Mouse (Mus musculus) liver, adult 2 months (tissue): Measurements from ENCODE around the gene Ripor3. TPM values are rescaled to one million over a fixed set of nuclear protein-coding genes. Genes with fewer than 3 reads are reported as not detected.
A peak's percentile ranks its signal among the peaks of the same experiment; 100 is the strongest.

Source experiments
- DNase-seq: peaks from one replicate; pipeline ENCODE4 v3.0.0-alpha.2; 2011; ENCODE audit warnings: low read depth, low spot score; ENCODE audit errors: extremely low read depth
- H3K27ac ChIP-seq: fragments of 200-500 bp; replicated peaks from 2 replicates; pipeline ENCODE4 v1.5.1; 2012; ENCODE audit warnings: low read depth, mild to moderate bottlenecking, control low read depth, inconsistent platforms, low read length; ENCODE audit not compliant: insufficient read depth
- H3K27me3 ChIP-seq: fragments of 200-500 bp; 2 replicates; pipeline ENCODE4 v1.6.1; 2012; ENCODE audit warnings: mild to moderate bottlenecking, moderate library complexity, low read length, inconsistent platforms; ENCODE audit not compliant: control insufficient read depth, insufficient read depth
- H3K36me3 ChIP-seq: fragments of 200-500 bp; 2 replicates; pipeline ENCODE4 v1.6.1; 2012; ENCODE audit warnings: low read length, inconsistent platforms; ENCODE audit not compliant: control insufficient read depth, insufficient read depth
- H3K4me1 ChIP-seq: fragments of 200-500 bp; 2 replicates; pipeline ENCODE4 v1.6.1; 2011; ENCODE audit warnings: low read length; ENCODE audit not compliant: control insufficient read depth, insufficient read depth
- H3K4me3 ChIP-seq: fragments of 200-500 bp; 2 replicates; pipeline ENCODE4 v1.5.1; 2011; ENCODE audit warnings: low read depth, mild to moderate bottlenecking, control low read depth, low read length, moderate library complexity; ENCODE audit not compliant: insufficient read depth
- H3K79me2 ChIP-seq: fragments of 200-500 bp; 2 replicates; pipeline ENCODE4 v1.6.1; 2012; ENCODE audit warnings: inconsistent platforms, mild to moderate bottlenecking, low read length, moderate library complexity; ENCODE audit not compliant: control insufficient read depth, insufficient read depth
- H3K9ac ChIP-seq: fragments of 200-500 bp; 2 replicates; pipeline ENCODE4 v1.6.1; 2012; ENCODE audit warnings: low read depth, mild to moderate bottlenecking, control low read depth, inconsistent platforms, low read length
- CTCF ChIP-seq: fragments of 200-500 bp; IDR thresholded peaks from 2 replicates; pipeline ENCODE4 v1.5.1; 2011; ENCODE audit warnings: low read depth, low read length, control low read depth
- POLR2A ChIP-seq: fragments of 200-500 bp; IDR thresholded peaks from 2 replicates; pipeline ENCODE4 v1.6.1; 2011; ENCODE audit warnings: low read length, control low read depth; ENCODE audit not compliant: insufficient read depth; ENCODE audit errors: extremely low read depth
- WGBS: fragments of 180-500 bp; shearing (Covaris S2); methylation state at CpG from one replicate; pipeline ENCODE4 v1.1.7; 2018; 5-methylcytosine and 5-hydroxymethylcytosine counted together
- polyA plus RNA-seq: library from polyadenylated mRNA; depleted of rRNA; stranded (reverse); fragments of >200 nt; gene quantifications from 2 replicates; pipeline ENCODE4 v1.2.3, GENCODE M21; 2012
- total RNA-seq: library from RNA; depleted of rRNA; stranded (reverse); fragments of >200 nt; gene quantifications from 2 replicates; pipeline ENCODE4 v1.2.3, GENCODE M21; 2014

The Ripor3 gene
- total and polyA plus RNA-seq, 2 experiments, result 0.92 to 1.9 TPM

GRCm38 (mm10) chr2:168049002-168049635, 38.7 kb upstream of the Ripor3 start:
- 36% methylated on average over 16 of the region's 16 CpGs for WGBS

GRCm38 (mm10) chr2:168046467-168046866, 36.0 kb upstream of the Ripor3 start:
- whole genome bisulfite sequencing, result 90% methylated on average over 4 of the region's 4 CpGs
- Histone ChIP-seq H3K4me1 (peaks cover 2% of the 10 kb centered on the region; the same call in 1 of the 2 replicates), H3K79me2 (no peaks in the 10 kb centered on the region), H3K27ac (no peak overlapping the region), H3K27me3 (peaks cover 9% of the 10 kb centered on the region), H3K36me3 (no peaks in the 10 kb centered on the region), H3K4me3 (no peak overlapping the region), H3K9ac (no peak overlapping the region)
- no peak for DNase-seq
- no peak for TF ChIP-seq POLR2A
- no peak for TF ChIP-seq CTCF

More at GRCm38 (mm10) chr2:168049002-168049635, 38.7 kb upstream of the Ripor3 start:
- no peaks in the 10 kb centered on the region for H3K79me2 ChIP-seq
- H3K27me3 ChIP-seq, result peaks cover 9% of the 10 kb centered on the region
- DNase-seq, result no peak
- H3K4me3 ChIP-seq, result peak overlapping the region; percentile 60
- H3K27ac ChIP-seq, result no peak overlapping the region
- H3K9ac ChIP-seq, result peak overlapping the region; percentile 51
- no peaks in the 10 kb centered on the region for H3K36me3 ChIP-seq
- peaks cover 4% of the 10 kb centered on the region; the same call in 1 of the 2 replicates for H3K4me1 ChIP-seq
- TF ChIP-seq CTCF (no peak), POLR2A (no peak)

GRCm38 (mm10) chr2:168045771-168046170, 35.4 kb upstream of the Ripor3 start:
- TF ChIP-seq CTCF (no peak), POLR2A (no peak)
- no peak overlapping the region for H3K27ac ChIP-seq
- peaks cover 2% of the 10 kb centered on the region; the same call in 1 of the 2 replicates for H3K4me1 ChIP-seq
- no peak for DNase-seq
- peaks cover 9% of the 10 kb centered on the region for H3K27me3 ChIP-seq
- WGBS, result 78% methylated on average over 5 of the region's 5 CpGs
- no peaks in the 10 kb centered on the region for H3K79me2 ChIP-seq
- no peaks in the 10 kb centered on the region for H3K36me3 ChIP-seq
- no peak overlapping the region for H3K9ac ChIP-seq
- no peak overlapping the region for H3K4me3 ChIP-seq

- Histone ChIP-seq H3K36me3 (no peaks in the 10 kb centered on the region), H3K27ac (no peak overlapping the region), H3K27me3 (peaks cover 6% of the 10 kb centered on the region; the same call in 1 of the 2 replicates), H3K4me3 (no peak overlapping the region), H3K9ac (no peak overlapping the region), H3K79me2 (no peaks in the 10 kb centered on the region), H3K4me1 (0 out of 2 replicates have a peak, but pooled peaks cover 2% of the 10 kb centered on the region)
- TF ChIP-seq POLR2A, result no peak
- TF ChIP-seq CTCF, result no peak
- no peak for DNase-seq
- 77% methylated on average over 13 of the region's 13 CpGs for WGBS
Measured at GRCm38 (mm10) chr2:168045357-168045756, 34.9 kb upstream of the Ripor3 start.

GRCm38 (mm10) chr2:168044681-168045287, 34.4 kb upstream of the Ripor3 start:
- H3K4me3 ChIP-seq, result no peak overlapping the region
- TF ChIP-seq POLR2A, result no peak
- TF ChIP-seq CTCF, result no peak
- 0 out of 2 replicates have a peak, but pooled peaks cover 2% of the 10 kb centered on the region for H3K27me3 ChIP-seq
- H3K4me1 ChIP-seq, result 0 out of 2 replicates have a peak, but pooled peaks cover 2% of the 10 kb centered on the region
- WGBS, result 56% methylated on average over 10 of the region's 10 CpGs
- H3K79me2 ChIP-seq, result no peaks in the 10 kb centered on the region
- no peak overlapping the region for H3K9ac ChIP-seq
- peak; percentile 73 for DNase-seq
- H3K27ac ChIP-seq, result no peak overlapping the region
- no peaks in the 10 kb centered on the region for H3K36me3 ChIP-seq

GRCm38 (mm10) chr2:168042019-168042418, 31.6 kb upstream of the Ripor3 start:
- no peak for DNase-seq
- Histone ChIP-seq H3K9ac (no peak overlapping the region), H3K4me3 (no peak overlapping the region), H3K4me1 (peaks cover 2% of the 10 kb centered on the region; the same call in 1 of the 2 replicates), H3K27me3 (no peaks in the 10 kb centered on the region), H3K36me3 (no peaks in the 10 kb centered on the region), H3K79me2 (no peaks in the 10 kb centered on the region), H3K27ac (no peak overlapping the region)
- WGBS, result 84% methylated on average over 6 of the region's 6 CpGs
- TF ChIP-seq POLR2A (no peak), CTCF (no peak)
